Mouse (Mus musculus): Measurements from ENCODE around the gene Myo5a.

Gene Myo5a

GRCm38 (mm10) chr9:75253766-75254165 lies 183.0 kb downstream of the Myo5a start:
- DNase-seq, result no peak

DNA sequence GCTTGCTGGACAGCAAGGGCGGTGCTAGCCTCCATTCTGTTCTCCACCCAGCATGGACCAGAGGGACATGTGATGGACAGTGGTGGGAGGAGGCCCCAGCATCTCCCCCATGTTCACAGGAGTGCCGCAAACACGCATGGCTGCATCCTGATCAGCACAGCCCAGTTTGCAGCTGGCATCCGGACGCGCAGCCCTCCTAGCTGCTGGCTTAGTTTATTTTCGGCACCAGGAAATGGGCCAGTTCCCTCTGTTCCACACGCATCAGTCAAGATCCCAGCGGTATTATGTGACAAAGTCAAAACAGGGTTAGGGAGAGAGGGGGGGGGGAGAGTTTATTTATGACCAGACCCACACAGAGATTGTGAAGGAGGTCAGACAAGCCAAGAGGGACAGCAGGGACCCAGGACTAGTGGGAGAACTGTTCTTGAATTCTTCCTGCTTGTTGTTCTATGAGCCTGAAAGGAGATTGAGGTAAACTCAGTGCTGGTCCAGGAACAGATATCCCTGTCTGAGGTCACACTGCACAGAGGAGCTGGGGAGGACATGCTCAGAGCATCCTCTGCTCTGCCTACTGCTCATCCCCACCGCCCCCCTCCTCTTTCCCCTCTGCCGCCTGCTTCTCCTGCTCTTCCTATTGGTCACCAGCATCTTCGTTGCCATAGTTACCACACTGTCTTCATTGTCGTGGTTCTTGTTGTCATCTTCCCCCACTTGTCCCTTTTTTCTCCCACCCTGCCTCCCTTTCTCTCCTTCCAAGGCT lies 183.6 kb downstream of the Myo5a start:
- peak; percentile 29 for DNase-seq

GRCm38 (mm10) chr9:75255820-75256545 lies 185.2 kb downstream of the Myo5a start:
- DNase-seq, result peak; percentile 42

GRCm38 (mm10) chr9:75258792-75259191 lies 188.0 kb downstream of the Myo5a start:
- DNase-seq, result no peak

- DNase-seq, result no peak
Observed at GRCm38 (mm10) chr9:75259656-75260055, 188.8 kb downstream of the Myo5a start.

- no peak for DNase-seq
Observed at GRCm38 (mm10) chr9:75261332-75261872, 190.6 kb downstream of the Myo5a start.

GRCm38 (mm10) chr9:75262235-75262826 lies 191.5 kb downstream of the Myo5a start:
- DNase-seq, result peak; percentile 45

DNA sequence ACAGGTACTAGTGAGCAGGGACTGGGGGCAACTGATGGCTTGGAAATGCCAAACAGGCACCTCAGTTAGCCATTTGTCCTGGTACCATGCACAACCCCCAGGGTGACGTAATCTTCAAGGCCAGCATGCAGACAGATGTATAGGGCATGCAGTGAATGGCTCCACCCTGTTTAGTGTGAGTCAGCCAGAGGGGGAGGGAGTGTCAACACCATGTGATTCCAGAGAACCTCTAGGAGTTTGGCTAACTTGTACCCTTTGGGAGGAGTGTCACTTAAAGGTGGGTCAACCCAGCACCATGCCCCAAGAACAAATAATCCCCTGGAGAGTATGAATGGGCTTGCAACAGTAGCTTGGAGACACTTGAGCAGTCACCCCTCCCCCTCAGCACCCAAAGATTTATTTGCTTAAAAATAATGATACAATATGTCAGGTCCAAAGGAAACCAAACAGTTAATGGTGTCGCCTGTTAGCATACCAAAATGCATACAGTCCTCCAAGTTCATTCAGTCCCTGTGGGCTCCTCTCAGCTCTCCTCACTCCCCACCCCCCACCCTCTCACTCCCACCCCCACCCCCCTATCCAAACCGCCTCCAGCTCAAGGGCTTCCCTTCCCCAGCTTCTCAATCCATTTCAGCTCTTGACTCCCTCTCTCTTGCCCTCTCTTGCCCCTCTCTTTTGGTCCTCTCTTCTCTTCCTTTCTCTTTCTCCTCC lies 193.3 kb downstream of the Myo5a start:
- no peak for DNase-seq

GRCm38 (mm10) chr9:75267147-75267546 lies 196.3 kb downstream of the Myo5a start:
- DNase-seq, result no peak

GRCm38 (mm10) chr9:75270382-75270781 lies 199.6 kb downstream of the Myo5a start:
- DNase-seq, result no peak

DNA sequence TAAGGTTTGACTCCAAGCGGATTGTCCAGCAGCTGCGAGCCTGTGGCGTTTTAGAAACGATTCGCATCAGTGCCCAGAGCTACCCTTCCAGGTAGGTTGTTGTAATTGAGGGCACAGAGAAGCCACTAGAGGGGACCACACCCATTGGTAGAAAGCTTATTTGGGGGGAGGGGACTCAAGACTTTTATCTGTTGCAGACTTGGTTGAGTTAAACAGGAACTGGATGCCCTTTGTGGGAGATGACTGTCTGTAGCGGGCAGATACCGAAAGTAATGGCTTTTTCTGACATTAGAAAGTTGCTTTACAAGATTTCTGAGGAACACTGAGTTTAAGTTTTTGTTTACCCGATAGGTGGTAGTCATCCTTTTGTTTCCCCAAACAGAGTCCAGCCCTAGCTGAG lies 200.7 kb downstream of the Myo5a start:
- DNase-seq, result no peak

All from thymus, postnatal 4 days (tissue).